ENCODE assay signal across 33 mouse cellular contexts in the genomic region with DNA sequence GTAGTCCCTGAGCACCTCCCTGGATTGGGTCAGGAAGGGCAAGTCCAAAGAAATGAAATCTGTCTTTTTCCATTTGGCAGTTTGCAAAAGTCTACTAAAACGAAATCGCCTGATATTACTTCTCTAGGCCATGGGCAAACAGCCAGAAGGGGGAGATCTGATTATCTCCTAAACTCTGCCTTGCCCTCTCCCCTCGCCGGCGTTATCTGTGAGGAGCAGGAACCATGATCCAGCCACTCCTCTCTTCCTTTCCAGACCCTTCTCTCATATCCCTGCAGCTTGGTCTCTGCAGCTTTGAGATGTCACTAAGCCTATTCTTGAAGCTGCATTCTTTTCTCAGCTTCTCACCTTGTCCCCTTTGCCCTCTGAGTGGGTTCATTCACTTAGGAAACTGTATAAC. TPM values are rescaled to one million over a fixed set of nuclear protein-coding genes. Genes with fewer than 3 reads are reported as not detected.
"Had no signal": no experiment of that assay in that cellular context is flagged by ENCODE, and none has a peak within 500 bp of the region (broad histone marks: within the 10 kb centered on the region; RNA-seq: fewer than 3 reads in every experiment).

No protein-coding gene starts in this region.

- H3K9ac ChIP-seq: heart, embryonic 13.5 days; heart, embryonic 15.5 days; hindbrain, embryonic 13.5 days; hindbrain, embryonic 15.5 days; kidney, embryonic 15.5 days; limb, embryonic 13.5 days; limb, embryonic 15.5 days had no signal

- H3K9me3 ChIP-seq: heart, embryonic 13.5 days; heart, embryonic 15.5 days; hindbrain, embryonic 15.5 days; kidney, embryonic 15.5 days; limb, embryonic 15.5 days had no signal

- H3K27me3 ChIP-seq: heart, embryonic 13.5 days; heart, embryonic 15.5 days; hindbrain, embryonic 13.5 days; hindbrain, embryonic 15.5 days; kidney, embryonic 15.5 days; limb, embryonic 13.5 days; limb, embryonic 15.5 days had no signal

- ATAC-seq: hindbrain, postnatal 0 days; intestine, embryonic 16.5 days had no signal

- H3K27ac ChIP-seq: gastrocnemius, adult 2 months; heart, embryonic 13.5 days; heart, embryonic 15.5 days; hindbrain, embryonic 13.5 days; hindbrain, embryonic 15.5 days; hindbrain, postnatal 0 days; kidney, embryonic 15.5 days; kidney, postnatal 0 days; limb, embryonic 13.5 days; limb, embryonic 15.5 days had no signal

- DNase-seq: gastrocnemius, adult 2 months; gastrocnemius, postnatal 10 days; gastrocnemius, postnatal 25 days; heart, adult 18-20 months; heart, postnatal 14 days; heart, postnatal 36 days; kidney, adult 11 months; kidney, adult 2 months; kidney, adult 9 months; kidney, postnatal 14 days; kidney, postnatal 36 days; layer of hippocampus, adult 9-11 months; layer of hippocampus, postnatal 36 days; left cerebral cortex, postnatal 4 days had no signal

- H3K4me3 ChIP-seq: gastrocnemius, adult 2 months; heart, embryonic 13.5 days; heart, embryonic 15.5 days; hindbrain, embryonic 13.5 days; hindbrain, embryonic 15.5 days; kidney, embryonic 15.5 days; limb, embryonic 13.5 days; limb, embryonic 15.5 days had no signal

- H3K4me1 ChIP-seq: heart, embryonic 13.5 days; heart, embryonic 15.5 days; hindbrain, embryonic 13.5 days; hindbrain, embryonic 15.5 days; kidney, embryonic 15.5 days; limb, embryonic 13.5 days; limb, embryonic 15.5 days had no signal

- H3K36me3 ChIP-seq: heart, embryonic 13.5 days; heart, embryonic 15.5 days; hindbrain, embryonic 13.5 days; hindbrain, embryonic 15.5 days; kidney, embryonic 15.5 days; limb, embryonic 13.5 days; limb, embryonic 15.5 days had no signal

- H3K4me2 ChIP-seq: heart, embryonic 11.5 days; heart, embryonic 13.5 days; heart, embryonic 15.5 days; hindbrain, embryonic 13.5 days; hindbrain, embryonic 15.5 days; kidney, embryonic 15.5 days; limb, embryonic 13.5 days; limb, embryonic 15.5 days had no signal

RNA-seq across cellular contexts. Expression of a gene that starts 22.9 kb away (rescaled TPM):
- total RNA-seq: gastrocnemius, adult 2 months; gastrocnemius, postnatal 10 days; gastrocnemius, postnatal 25 days; gastrocnemius, postnatal 4 days; granulocyte monocyte progenitor cell, adult 5-6 weeks; heart, adult 18-20 months; heart, postnatal 14 days; heart, postnatal 36 days; hematopoietic stem cell, adult 5-6 weeks; left cerebral cortex, adult 18-20 months had no signal
- polyA plus RNA-seq: heart, embryonic 11.5 days; heart, embryonic 13.5 days; heart, embryonic 15.5 days; heart, postnatal 0 days; hindbrain, embryonic 11.5 days; intestine, embryonic 16.5 days; kidney, adult 2 months; kidney, embryonic 15.5 days; kidney, postnatal 0 days; large intestine, adult 2 months; limb, embryonic 11.5 days; limb, embryonic 13.5 days; limb, embryonic 15.5 days had no signal
